Mouse (Mus musculus): Measurements from ENCODE around the gene 0610030E20Rik.
A peak's percentile ranks its signal among the peaks of the same experiment; 100 is the strongest.

The 0610030E20Rik gene

DNA sequence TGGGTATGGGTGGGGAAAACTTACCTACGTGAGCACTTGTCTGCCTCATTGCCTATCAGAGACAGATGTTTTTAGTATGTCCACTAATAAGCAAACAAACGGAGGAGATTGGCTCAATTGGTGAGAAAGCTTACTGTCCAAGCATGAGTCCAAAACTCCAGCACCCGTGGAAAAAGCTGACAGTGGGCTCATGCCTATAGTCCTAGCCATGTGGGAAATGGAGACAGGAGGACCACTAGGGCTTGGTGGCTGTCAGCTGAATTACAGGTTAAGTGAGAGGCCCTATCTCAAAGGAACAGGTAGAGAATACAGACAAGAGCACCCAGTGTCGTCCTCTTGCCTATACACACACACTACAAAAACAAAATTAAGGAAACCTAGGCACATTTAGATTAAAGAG, 856 bp upstream of the 0610030E20Rik start:
- no peak for DNase-seq (ENCODE audit: extremely low spot score, low read depth, low spot score)

DNA sequence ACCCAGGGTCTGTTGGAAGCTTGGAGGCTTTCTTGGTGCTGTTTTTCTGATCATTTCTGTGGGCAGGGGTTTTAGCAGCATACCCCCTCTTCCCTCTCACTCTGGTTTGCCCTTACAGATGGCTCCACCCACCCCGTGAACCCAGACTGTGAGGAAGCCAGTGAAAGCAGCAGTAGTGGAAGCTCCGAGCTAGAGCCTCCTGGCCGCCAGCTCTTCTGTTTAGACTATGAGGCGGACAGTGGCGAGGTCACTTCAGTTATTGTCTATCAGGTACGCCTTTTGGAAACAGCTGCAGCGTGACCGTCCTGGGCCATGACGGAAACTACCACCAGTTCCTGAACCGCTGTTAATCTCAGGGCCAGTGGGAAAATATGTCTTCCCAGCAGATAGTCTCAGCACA, 1.3 kb downstream of the 0610030E20Rik start:
- DNase-seq (ENCODE audit: extremely low spot score, low read depth, low spot score), result no peak

DNA sequence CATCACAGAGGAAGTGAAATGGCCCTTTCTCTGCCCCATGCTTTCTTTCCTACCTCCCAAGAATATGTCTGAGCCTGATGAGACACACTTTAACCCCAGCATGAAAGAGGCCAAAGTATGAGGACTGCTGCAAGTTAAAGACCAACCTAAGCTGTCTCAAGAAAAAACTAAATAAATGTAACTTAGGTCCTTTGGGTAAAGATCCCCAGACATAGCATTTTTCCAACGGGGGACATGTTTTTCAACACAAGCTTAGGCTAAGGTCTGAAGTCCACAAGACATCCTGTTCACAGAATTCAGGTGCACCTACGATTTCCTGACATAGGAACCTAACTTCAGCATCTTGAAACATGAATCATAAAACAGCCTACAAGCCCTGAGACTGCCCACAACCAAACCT, 3.1 kb downstream of the 0610030E20Rik start:
- DNase-seq (ENCODE audit: extremely low spot score, low read depth, low spot score), result no peak

DNA sequence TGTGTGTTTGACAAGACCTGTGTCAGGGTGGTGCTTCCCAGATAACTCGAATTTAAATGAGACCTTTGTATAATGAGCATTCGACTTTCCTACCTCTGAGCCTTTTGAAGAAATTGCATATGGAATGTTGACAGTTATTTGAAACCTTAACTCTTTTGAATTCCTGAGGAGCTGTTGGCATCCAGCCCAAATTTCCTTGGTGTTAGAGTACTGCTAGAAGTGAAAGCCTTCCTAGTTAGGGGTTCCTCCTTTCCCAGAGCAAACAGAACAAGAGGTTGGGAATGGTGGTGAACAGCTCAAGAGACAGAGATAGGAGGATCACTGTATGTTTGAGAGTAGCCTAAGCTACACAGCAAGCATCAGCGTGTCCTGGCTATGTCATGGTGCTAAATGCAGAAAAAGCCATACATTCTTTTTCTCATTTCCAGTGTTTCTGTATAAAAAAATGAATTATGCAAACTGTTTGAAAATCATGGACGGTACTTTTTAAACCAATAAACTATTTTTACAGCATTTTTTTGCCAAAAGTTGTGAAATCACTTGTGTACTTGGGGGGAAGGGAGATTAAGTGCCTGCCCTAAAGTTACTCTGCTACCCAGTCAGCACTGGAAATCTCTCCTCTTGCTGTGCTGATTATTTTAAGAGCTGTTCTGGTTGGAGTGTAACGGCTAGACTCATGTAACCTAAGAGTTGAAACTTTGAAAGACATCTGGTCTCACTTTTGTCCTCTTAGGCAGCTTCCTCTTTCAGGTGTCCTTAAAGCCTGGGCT, 5.7 kb downstream of the 0610030E20Rik start:
- DNase-seq (ENCODE audit: extremely low spot score, low read depth, low spot score), result no peak

DNA sequence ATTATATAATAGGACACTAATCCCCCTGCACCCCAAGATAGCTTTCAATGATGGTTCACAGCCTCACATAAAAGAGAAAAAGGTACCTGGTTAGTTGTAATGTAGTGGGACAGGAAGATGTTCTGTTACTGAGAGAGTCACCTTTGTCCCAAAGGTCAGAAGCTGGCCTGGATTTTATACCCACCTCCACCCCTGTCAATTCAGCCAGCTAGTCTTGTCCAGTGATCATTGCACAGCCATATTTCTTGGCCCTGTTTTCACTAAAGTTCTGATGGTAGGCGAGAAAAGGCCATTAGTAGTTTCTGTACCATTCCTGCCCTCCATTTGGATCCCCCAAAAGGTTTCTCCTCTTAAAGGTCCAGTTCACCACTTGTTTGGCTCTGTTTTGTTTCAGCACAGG, 6.9 kb downstream of the 0610030E20Rik start:
- no peak for DNase-seq (ENCODE audit: extremely low spot score, low read depth, low spot score)

DNA sequence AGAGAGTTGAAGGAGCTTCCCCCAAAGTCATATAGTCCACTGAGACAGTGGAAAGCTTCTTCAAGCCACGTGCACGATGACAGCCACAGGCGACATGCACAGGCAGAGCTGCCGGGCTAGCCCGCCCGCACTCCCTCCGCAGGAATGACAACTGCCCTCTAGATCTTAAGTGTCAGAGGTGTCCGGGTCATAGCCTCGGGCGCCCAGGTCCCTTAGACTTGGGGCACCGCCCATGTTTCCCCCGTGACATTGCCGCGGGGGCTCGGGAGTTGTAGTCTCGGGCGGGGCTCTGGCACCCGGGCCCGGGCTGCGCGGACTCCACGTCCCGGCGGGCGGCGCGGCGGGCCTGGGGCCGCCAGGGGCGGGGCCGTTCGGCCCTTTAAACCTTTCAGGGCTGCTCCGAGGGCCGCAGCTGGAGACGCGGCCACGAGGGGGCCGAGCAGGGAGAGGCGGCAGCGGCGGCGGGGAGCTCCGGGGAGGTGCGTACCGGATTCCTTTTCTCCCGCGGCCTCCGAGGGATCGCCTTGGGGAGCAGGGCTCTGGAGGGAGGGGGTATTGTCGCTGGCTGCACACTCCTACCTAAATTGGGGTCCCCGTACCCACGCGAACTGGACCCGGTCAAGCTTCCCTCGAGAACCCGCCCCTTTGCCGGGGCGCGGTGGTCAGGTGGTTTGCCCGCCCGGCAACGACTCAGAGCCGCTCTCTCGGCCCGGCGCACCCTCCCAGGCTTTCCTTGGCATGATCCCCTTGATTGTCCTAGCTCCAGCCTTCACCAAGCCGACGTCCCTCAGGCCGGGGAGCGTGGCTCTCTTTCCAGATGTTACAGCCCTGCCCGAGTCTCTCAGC, 8.2 kb downstream of the 0610030E20Rik start, which contains the start of gene Tmem150a:
Tmem150a (plus strand) TSS at position 382 of the 846 bp plus-strand sequence.
- no peak for DNase-seq (ENCODE audit: extremely low spot score, low read depth, low spot score)

DNA sequence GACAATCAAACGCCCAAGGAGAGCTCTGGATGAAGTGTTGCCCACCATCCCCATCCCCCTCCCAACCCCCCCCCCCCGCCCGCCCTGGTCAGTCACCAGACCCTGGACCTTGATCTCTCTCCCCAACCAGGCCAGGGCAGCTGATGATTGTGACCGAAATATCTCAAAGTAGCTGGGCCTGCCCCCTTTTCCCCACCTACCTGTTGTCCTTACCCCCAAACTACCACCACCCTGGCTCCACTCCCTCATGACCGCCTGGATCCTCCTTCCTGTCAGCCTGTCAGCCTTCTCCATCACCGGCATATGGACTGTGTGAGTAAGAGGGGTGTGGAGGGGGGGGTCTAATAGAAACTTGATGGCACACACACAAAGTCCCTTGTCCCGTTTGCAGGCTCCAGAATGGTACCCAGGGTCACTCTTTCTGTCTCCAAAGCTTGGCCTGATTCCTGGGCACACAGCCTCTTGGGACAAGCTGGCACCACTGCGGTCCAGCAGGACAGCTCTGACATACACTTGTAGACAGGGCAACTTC, 8.9 kb downstream of the 0610030E20Rik start:
- no peak for DNase-seq (ENCODE audit: extremely low spot score, low read depth, low spot score)

DNA sequence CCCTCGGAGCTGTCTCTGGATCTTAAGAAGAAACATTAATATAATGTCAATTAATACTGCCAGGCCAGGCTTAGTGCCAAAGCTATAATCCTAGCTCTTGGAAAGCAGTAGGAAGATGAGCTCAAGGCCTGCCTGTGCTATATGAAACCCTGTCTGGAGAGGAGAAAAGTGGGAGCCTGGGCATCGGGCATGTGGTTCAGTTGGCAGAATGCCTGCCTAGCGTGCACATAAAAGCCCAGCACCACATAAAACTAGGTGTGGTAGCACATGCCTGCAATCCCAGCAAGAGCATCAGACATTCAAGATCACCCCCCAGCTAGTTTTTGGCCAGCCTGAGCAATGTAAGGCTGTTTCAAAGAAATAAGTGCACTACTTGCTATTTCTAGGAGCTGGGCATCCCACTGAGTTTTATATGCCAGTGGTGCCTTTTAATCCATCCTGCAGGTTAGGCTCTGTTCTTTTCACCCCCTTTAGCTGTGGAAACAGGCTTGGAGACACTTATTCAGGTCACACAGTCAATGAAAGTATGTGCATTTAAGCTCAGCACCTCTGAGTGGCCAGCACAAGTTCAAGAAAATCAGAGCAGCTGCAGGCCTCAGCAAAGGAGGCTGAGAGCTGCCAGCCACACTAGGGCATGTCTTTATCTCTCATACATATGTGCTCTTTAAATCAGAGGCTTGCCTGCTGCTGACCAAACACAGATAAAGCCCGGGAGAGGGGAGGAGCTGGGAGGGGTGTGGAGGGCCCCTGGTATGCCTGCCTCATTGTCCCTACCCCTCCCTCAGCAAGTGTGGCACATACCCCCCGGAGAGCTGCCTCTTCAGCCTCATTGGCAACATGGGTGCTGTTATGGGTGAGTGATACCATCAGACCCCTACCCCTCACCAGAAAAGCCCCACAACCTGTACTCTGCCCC, 10.3 kb downstream of the 0610030E20Rik start:
- DNase-seq (ENCODE audit: extremely low spot score, low read depth, low spot score), result no peak

DNA sequence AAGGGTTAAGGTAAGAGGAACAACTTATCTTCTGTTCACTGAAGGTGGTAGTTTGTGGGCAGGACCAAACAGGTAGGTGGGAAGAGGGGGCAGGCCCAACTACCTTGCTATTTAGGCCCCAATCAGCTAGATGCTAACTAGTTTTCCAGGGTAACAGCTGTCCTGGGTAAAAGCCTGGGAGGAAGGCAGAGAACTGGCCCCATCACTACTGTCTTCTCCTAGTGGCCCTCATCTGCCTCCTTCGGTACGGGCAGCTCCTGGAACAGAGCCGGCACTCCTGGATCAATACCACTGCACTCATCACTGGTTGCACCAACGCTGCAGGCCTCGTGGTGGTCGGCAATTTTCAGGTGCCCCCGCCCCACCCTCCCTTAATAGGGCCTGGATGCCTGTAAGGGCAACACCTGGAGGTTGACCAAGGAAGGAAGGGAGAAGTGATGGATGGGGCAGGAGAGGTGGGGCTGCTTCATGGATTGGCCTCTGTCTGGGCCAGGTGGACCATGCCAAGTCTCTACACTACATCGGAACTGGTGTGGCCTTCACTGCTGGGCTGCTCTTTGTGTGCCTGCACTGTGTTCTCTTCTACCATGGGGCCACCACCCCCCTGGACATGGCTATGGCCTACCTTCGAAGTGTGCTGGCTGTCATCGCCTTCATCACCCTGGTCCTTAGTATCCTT, 11.1 kb downstream of the 0610030E20Rik start:
- DNase-seq (ENCODE audit: extremely low spot score, low read depth, low spot score), result no peak

DNA sequence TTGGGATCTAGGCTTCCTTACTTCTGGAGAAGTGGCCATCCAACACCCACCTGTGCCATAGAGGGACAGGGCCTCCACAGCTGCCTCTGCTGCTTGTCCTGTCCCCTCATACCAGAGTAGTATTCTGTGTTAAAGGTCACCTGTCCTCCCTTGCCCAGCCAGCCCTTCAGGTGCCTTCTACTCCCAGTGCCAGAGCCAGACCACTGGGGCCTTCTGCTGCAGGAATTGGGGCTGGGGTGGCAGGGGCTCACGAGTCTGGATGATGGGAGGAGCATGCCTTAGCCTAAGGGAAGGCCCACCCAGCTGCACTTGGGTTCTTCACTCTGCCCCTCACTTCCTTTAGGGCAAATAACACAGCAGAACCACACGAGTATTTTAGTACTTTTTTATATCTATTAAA, 12.2 kb downstream of the 0610030E20Rik start:
- no peak for DNase-seq (ENCODE audit: extremely low spot score, low read depth, low spot score)

DNA sequence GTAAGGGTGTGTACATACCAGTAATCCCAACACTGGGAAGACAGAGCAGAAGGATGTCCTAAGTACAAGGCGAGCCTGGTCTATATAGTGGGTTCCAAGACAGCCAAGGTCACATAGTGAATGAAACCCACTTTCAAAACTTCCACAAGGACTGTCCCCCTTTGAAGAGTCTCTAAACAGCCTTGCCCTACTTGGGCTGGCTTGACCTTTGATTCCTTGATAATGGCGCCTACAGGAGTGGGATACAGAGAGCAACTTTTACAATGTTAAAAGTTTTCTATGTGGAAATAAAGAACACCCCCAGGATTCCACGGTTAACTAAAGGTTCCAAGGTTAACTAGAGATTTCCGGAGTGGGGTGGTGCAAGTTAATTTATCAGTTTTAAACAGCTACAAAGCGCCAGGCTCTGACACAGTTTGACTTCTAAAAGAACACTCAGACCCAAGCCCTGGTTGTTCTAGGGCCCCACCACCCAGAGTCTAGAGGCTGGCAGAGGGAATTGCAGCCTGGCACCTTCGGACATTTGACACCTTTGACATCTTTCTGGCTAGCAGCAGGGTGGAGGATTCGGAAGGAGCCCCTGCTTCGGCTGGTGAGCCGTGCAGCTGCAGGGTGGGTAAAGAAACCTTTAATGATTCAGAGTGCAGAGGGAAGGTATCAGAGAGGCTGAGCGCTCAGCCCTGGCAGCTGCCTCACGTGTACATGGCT, 12.9 kb downstream of the 0610030E20Rik start:
- no peak for DNase-seq (ENCODE audit: extremely low spot score, low read depth, low spot score)

DNA sequence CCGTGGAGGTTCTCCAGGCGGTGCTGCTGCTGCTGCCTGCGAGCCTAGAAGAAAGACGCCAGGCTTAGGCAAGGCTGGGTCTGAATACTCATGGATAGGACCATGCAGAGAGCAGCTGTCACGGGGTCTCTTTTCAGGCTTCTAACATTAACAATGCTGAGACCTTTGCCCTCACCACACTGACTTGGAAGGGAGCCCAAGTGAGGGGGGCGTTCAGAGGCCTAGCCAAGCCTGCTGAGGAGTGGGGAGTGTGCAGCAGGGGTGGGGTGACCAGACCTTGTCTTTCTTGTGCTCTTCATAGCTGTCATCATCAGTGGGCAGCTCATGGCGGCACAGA, 13.4 kb downstream of the 0610030E20Rik start:
- DNase-seq (ENCODE audit: extremely low spot score, low read depth, low spot score), result no peak

DNA sequence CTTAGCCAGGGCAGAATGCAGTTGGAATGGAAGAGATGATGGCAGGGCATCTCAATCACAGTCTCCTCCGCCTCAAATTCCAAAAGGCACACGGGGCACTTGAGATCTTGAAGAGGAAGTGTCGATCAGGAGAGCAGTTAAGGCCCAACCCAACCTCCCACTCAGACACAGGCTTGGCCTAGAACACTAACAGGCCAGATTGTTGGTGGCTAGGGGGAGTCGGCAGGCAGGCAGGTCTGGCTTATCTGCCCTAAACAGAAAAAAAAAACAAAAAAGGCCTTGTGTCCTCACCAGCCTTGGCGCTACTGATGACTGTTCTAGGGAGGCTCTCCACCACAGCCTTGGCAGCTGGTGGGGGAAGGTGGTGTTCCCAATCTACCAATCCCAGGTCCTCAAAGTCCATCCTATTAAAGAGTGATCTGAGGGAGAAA, 14.0 kb downstream of the 0610030E20Rik start:
- DNase-seq (ENCODE audit: extremely low spot score, low read depth, low spot score), result no peak

DNA sequence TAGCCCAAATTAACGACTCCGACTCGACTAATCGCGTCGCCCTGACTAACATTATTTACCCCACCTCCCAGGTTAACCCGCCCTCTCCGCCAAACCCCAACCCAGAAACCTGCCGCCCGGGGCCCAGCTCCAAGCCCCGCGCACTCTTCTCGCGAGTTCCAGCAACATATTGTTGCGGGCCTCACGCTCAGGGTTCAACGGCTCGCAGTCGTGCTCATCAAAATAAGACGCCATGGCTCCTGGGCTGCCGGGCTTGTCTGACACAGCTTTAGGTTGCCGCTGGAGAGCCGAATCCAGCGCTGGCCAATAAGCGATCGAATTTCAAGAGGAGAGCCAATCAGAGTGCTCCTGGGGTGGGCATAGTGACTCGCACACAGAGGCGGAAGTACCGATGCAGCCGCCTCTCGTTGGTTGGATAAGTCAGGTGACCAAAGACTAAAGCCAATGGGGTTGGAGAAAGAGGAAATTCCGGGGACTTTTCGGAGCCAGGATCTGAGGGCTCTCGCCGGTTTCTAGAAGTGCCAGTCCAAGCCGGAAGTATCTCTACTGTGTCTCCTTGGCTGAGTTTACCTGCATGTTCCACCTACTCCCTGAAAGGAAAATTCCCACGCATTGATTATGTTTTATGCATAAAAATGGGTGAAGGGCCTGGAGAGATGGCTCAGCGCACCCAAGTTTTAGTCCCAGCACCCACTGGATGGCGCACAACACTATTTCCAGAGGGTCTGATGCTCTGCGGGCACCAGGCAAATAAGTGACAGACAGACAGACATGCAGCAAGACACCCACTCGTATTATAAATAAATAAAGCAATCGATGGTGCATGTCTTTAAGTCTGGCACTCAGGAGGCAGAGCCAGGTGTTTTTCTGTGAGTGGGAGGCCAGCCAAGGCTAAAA, 15.3 kb downstream of the 0610030E20Rik start:
- peak; percentile 94 for DNase-seq (ENCODE audit: extremely low spot score, low read depth, low spot score)

DNA sequence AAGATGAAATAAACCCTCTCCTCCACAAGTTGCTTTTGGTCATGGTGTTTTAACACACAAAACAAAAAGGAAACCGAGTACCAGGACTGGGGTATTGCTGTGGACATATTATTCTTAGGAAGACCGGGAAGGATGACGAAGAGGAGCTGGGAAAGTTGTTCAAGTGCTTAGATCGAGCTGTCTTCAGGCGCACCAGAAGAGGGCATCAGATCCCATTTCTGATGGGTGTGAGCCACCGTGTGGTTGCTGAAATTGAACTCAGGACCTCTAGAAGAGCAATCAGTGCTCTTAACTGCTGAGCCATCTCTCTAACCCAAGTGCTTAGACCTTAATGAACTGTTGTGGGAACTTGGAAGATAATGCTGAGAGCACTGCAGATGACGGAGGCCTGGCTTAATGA, 16.9 kb downstream of the 0610030E20Rik start:
- no peak for DNase-seq (ENCODE audit: extremely low spot score, low read depth, low spot score)

DNA sequence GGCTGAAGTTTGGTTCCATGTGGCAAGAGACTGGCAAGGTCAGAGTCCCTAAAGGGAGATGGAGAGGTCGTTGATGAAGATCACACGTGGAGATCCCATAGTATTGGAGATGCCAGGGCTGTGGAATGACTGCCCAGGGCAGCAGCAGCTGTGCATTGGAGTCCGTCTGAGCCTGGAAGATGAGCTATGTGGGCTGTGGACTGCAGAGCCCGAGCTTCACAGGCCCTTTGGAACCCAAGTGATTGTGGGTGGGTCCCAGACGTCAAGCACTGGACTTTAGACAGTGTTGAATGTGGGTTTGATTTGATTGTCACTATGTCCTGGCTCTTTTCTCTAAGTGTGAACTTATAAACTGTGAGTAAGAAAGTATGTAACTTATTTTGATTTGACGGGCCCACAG, 17.9 kb downstream of the 0610030E20Rik start:
- no peak for DNase-seq (ENCODE audit: extremely low spot score, low read depth, low spot score)

DNA sequence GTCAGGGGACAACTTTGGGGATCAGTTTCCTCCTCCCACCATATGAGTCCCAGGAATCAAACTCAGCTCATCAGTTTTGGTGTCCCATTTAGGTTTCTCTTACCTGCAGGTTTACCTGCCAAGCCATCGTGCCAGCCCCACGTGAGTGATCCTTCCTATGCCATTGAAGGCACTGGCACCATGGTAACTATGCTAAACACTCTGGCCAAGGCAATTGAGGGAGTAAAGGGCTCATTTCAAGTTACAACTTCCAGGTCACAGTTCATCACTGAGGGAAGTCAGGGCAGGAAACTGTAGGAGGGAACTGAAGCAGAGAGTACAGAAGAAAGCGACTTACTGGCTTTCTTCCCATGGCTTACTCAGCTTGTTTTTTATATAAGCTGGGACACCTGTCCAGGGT, 19.2 kb downstream of the 0610030E20Rik start:
- DNase-seq (ENCODE audit: extremely low spot score, low read depth, low spot score), result no peak

DNA sequence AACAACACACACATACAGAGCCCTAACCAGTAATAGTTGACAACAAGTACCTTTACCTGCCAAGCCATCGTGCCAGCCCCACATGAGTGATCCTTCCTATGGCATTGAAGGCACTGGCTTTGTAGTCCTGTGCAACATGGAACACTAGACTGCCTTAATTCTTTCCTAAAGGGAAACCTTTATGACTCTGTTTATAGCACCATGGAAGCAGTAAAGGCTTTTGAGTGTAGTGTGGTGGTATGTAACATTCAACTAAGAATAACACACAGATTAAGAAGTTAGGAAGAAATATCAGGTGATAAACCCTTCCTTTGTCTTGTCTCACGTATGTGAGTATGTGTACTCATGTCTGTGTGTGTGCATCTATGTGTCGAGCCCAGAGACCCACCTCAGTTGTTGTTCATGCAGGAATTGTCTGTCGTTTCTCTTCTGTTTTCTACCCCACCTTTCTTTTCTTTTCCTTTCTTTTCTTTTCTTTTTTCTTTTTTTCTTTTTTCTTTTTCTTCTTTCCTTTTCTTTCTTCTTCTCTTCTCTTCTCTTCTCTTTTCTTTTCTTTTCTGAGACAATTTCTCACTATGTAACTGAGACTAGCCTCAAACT, 19.8 kb downstream of the 0610030E20Rik start, which contains the start of gene Rnf181:
Rnf181 (minus strand) TSS at position 113 of the 600 bp plus-strand sequence.
- no peak for DNase-seq (ENCODE audit: extremely low spot score, low read depth, low spot score)

All from hindlimb bud, embryonic 11.5 days (tissue).